Mouse (Mus musculus): ENCODE results near the gene Arhgap31. TPM values are rescaled to one million over a fixed set of nuclear protein-coding genes. Genes with fewer than 3 reads are reported as not detected.

Gene Arhgap31
- polyA plus RNA-seq, 1 experiment from 2014 or later: 6.3 TPM

- no peak overlapping the region for H3K27ac ChIP-seq (replicated peaks; ENCODE audit: low read depth, low read length)
- H3K4me1 ChIP-seq (ENCODE audit: control insufficient read depth, insufficient read depth, low read length): no peaks in the 10 kb centered on the region
- ATAC-seq (ENCODE audit: low FRiP score, low TSS enrichment) (no peak), DNase-seq (no peak)
- no peaks in the 10 kb centered on the region for H3K9me3 ChIP-seq (ENCODE audit: control insufficient read depth, low read length)
- no peak overlapping the region for H3K4me3 ChIP-seq (replicated peaks; ENCODE audit: low read depth, low read length)
- H3K36me3 ChIP-seq (ENCODE audit: control insufficient read depth, insufficient read depth, low read length): no peaks in the 10 kb centered on the region
- no peak overlapping the region for H3K4me2 ChIP-seq (ENCODE audit: low read length)
- 86% methylated on average over 4 of the region's 4 CpGs for WGBS
- H3K9ac ChIP-seq (replicated peaks; ENCODE audit: low read length): no peak overlapping the region
- H3K27me3 ChIP-seq (ENCODE audit: control insufficient read depth, insufficient read depth, low read length): no peaks in the 10 kb centered on the region
These were observed 58.8 kb downstream of the Arhgap31 start for GRCm38 (mm10) chr16:38654308-38654707.

DNA sequence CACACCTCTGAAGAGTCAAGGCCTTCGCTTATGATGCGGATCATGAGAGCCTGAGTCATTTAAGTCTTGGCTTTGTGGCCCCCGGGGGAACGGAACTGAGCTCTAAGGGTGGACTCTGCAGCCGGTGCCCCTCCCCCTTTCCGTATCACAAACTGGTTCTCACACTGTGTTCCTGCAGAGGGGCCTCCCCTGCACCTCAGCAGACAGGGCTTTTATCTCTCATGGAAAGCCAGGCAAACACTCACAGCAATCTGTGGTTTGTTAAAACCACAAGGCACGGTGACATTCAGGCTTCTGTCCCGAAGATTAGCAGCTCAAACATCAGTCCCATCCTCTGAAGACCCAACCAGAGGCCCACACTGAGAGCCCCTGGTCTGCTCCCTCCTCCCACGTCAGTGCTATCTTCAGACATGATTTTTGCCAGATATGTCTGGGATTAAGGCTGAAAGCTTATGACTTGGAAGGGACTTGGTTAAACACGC, 59.6 kb downstream of the Arhgap31 start:
- no peak overlapping the region for H3K9ac ChIP-seq (replicated peaks; ENCODE audit: low read length)

GRCm38 (mm10) chr16:38652653-38653052, 60.4 kb downstream of the Arhgap31 start:
- Histone ChIP-seq H3K9me3 (ENCODE audit: control insufficient read depth, low read length) (no peaks in the 10 kb centered on the region), H3K4me1 (ENCODE audit: control insufficient read depth, insufficient read depth, low read length) (no peaks in the 10 kb centered on the region), H3K4me2 (ENCODE audit: low read length) (no peak overlapping the region), H3K27me3 (ENCODE audit: control insufficient read depth, insufficient read depth, low read length) (no peaks in the 10 kb centered on the region), H3K9ac (replicated peaks; ENCODE audit: low read length) (no peak overlapping the region), H3K27ac (replicated peaks; ENCODE audit: low read depth, low read length) (no peak overlapping the region), H3K4me3 (replicated peaks; ENCODE audit: low read depth, low read length) (no peak overlapping the region), H3K36me3 (ENCODE audit: control insufficient read depth, insufficient read depth, low read length) (no peaks in the 10 kb centered on the region)
- ATAC-seq (ENCODE audit: low FRiP score, low TSS enrichment): no peak
- no peak for DNase-seq
- 80% methylated on average over 5 of the region's 5 CpGs for WGBS

More for the DNA sequence above, 59.6 kb downstream of the Arhgap31 start:
- H3K4me2 ChIP-seq (ENCODE audit: low read length): no peak overlapping the region
- WGBS: 49% methylated on average over 10 of the region's 10 CpGs
- no peaks in the 10 kb centered on the region for H3K4me1 ChIP-seq (ENCODE audit: control insufficient read depth, insufficient read depth, low read length)
- H3K9me3 ChIP-seq (ENCODE audit: control insufficient read depth, low read length): no peaks in the 10 kb centered on the region
- H3K4me3 ChIP-seq (replicated peaks; ENCODE audit: low read depth, low read length): no peak overlapping the region
- DNase-seq (no peak), ATAC-seq (ENCODE audit: low FRiP score, low TSS enrichment) (no peak)
- no peaks in the 10 kb centered on the region for H3K36me3 ChIP-seq (ENCODE audit: control insufficient read depth, insufficient read depth, low read length)
- H3K27ac ChIP-seq (replicated peaks; ENCODE audit: low read depth, low read length): 0 out of 2 replicates have a peak overlapping the region, but pooled peaks have one; percentile 32
- H3K27me3 ChIP-seq (ENCODE audit: control insufficient read depth, insufficient read depth, low read length): no peaks in the 10 kb centered on the region

- no peak for ATAC-seq (ENCODE audit: low FRiP score, low TSS enrichment)
- no peak overlapping the region for H3K4me2 ChIP-seq (ENCODE audit: low read length)
- no peak overlapping the region for H3K4me3 ChIP-seq (replicated peaks; ENCODE audit: low read depth, low read length)
- no peaks in the 10 kb centered on the region for H3K27me3 ChIP-seq (ENCODE audit: control insufficient read depth, insufficient read depth, low read length)
- no peak for DNase-seq
- no peaks in the 10 kb centered on the region for H3K36me3 ChIP-seq (ENCODE audit: control insufficient read depth, insufficient read depth, low read length)
- no peak overlapping the region for H3K27ac ChIP-seq (replicated peaks; ENCODE audit: low read depth, low read length)
- H3K4me1 ChIP-seq (ENCODE audit: control insufficient read depth, insufficient read depth, low read length): no peaks in the 10 kb centered on the region
- H3K9ac ChIP-seq (replicated peaks; ENCODE audit: low read length): no peak overlapping the region
- 94% methylated on average over 10 of the region's 10 CpGs for WGBS
- H3K9me3 ChIP-seq (ENCODE audit: control insufficient read depth, low read length): no peaks in the 10 kb centered on the region
These were observed 61.3 kb downstream of the Arhgap31 start for GRCm38 (mm10) chr16:38651721-38652231.

DNA sequence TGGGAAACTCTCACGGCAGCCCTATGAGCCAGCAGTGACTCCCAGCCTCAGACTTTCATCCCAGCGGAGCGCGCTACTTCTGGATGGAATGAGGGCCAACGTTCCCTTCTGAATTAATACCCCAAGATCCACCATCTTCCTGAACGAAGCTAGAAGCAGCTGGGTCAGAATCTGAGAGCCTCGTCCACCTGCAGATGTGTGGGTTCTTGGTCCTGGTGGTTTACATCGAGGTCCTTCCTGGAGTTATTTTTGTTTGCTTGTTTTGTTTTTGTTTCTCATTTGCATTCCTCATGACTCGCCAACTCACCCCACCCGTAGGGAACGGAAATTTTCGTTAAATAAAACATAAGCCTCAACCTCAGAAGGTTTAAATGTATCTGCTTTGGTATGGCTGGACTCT, 61.8 kb downstream of the Arhgap31 start:
- no peak for DNase-seq
- no peak overlapping the region for H3K4me3 ChIP-seq (replicated peaks; ENCODE audit: low read depth, low read length)
- no peak overlapping the region for H3K9ac ChIP-seq (replicated peaks; ENCODE audit: low read length)
- H3K36me3 ChIP-seq (ENCODE audit: control insufficient read depth, insufficient read depth, low read length): no peaks in the 10 kb centered on the region
- no peak overlapping the region for H3K4me2 ChIP-seq (ENCODE audit: low read length)
- H3K4me1 ChIP-seq (ENCODE audit: control insufficient read depth, insufficient read depth, low read length): no peaks in the 10 kb centered on the region
- H3K27ac ChIP-seq (replicated peaks; ENCODE audit: low read depth, low read length): no peak overlapping the region
- H3K9me3 ChIP-seq (ENCODE audit: control insufficient read depth, low read length): no peaks in the 10 kb centered on the region
- 89% methylated on average over 12 of the region's 12 CpGs for WGBS
- no peak for ATAC-seq (ENCODE audit: low FRiP score, low TSS enrichment)
- H3K27me3 ChIP-seq (ENCODE audit: control insufficient read depth, insufficient read depth, low read length): no peaks in the 10 kb centered on the region

DNA sequence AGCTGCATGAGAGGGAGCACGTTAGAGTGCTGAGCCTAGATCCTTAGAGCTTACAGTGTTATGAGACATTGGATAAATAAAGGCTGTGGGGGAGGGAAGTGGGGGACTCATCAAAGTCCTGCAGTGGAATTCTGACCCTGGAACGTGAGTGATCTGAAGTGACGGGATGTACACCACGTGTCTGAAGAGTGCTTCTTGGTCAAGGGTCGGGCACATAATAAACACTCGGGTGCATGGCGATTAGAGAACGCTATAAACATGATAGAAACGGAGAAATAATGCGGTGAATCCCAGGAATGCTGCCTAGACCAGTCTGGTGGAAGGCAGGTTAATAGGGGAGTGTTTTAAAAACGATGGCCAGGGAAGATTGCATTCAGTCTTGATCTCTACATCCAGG, 63.6 kb downstream of the Arhgap31 start:
- WGBS: 83% methylated on average over 11 of the region's 11 CpGs
- Histone ChIP-seq H3K9me3 (ENCODE audit: control insufficient read depth, low read length) (no peaks in the 10 kb centered on the region), H3K9ac (replicated peaks; ENCODE audit: low read length) (no peak overlapping the region), H3K36me3 (ENCODE audit: control insufficient read depth, insufficient read depth, low read length) (no peaks in the 10 kb centered on the region), H3K27me3 (ENCODE audit: control insufficient read depth, insufficient read depth, low read length) (no peaks in the 10 kb centered on the region), H3K4me1 (ENCODE audit: control insufficient read depth, insufficient read depth, low read length) (no peaks in the 10 kb centered on the region), H3K4me2 (ENCODE audit: low read length) (no peak overlapping the region), H3K4me3 (replicated peaks; ENCODE audit: low read depth, low read length) (no peak overlapping the region), H3K27ac (replicated peaks; ENCODE audit: low read depth, low read length) (no peak overlapping the region)
- DNase-seq (no peak), ATAC-seq (ENCODE audit: low FRiP score, low TSS enrichment) (no peak)

- H3K9ac ChIP-seq (replicated peaks; ENCODE audit: low read length): no peak overlapping the region
- H3K4me2 ChIP-seq (ENCODE audit: low read length): no peak overlapping the region
- no peaks in the 10 kb centered on the region for H3K9me3 ChIP-seq (ENCODE audit: control insufficient read depth, low read length)
- H3K4me1 ChIP-seq (ENCODE audit: control insufficient read depth, insufficient read depth, low read length): no peaks in the 10 kb centered on the region
- H3K4me3 ChIP-seq (replicated peaks; ENCODE audit: low read depth, low read length): no peak overlapping the region
- no peaks in the 10 kb centered on the region for H3K36me3 ChIP-seq (ENCODE audit: control insufficient read depth, insufficient read depth, low read length)
- no peaks in the 10 kb centered on the region for H3K27me3 ChIP-seq (ENCODE audit: control insufficient read depth, insufficient read depth, low read length)
- 92% methylated on average over 9 of the region's 9 CpGs for WGBS
- DNase-seq (no peak), ATAC-seq (ENCODE audit: low FRiP score, low TSS enrichment) (no peak)
- H3K27ac ChIP-seq (replicated peaks; ENCODE audit: low read depth, low read length): no peak overlapping the region
These were observed 64.2 kb downstream of the Arhgap31 start for GRCm38 (mm10) chr16:38648783-38649430.

- WGBS: 93% methylated on average over 5 of the region's 5 CpGs
- Histone ChIP-seq H3K36me3 (ENCODE audit: control insufficient read depth, insufficient read depth, low read length) (no peaks in the 10 kb centered on the region), H3K9ac (replicated peaks; ENCODE audit: low read length) (no peak overlapping the region), H3K4me3 (replicated peaks; ENCODE audit: low read depth, low read length) (no peak overlapping the region), H3K4me2 (ENCODE audit: low read length) (no peak overlapping the region), H3K4me1 (ENCODE audit: control insufficient read depth, insufficient read depth, low read length) (no peaks in the 10 kb centered on the region), H3K9me3 (ENCODE audit: control insufficient read depth, low read length) (no peaks in the 10 kb centered on the region), H3K27ac (replicated peaks; ENCODE audit: low read depth, low read length) (no peak overlapping the region), H3K27me3 (ENCODE audit: control insufficient read depth, insufficient read depth, low read length) (no peaks in the 10 kb centered on the region)
- ATAC-seq (ENCODE audit: low FRiP score, low TSS enrichment) (no peak), DNase-seq (no peak)
These were observed 64.9 kb downstream of the Arhgap31 start for GRCm38 (mm10) chr16:38648155-38648554.

DNA sequence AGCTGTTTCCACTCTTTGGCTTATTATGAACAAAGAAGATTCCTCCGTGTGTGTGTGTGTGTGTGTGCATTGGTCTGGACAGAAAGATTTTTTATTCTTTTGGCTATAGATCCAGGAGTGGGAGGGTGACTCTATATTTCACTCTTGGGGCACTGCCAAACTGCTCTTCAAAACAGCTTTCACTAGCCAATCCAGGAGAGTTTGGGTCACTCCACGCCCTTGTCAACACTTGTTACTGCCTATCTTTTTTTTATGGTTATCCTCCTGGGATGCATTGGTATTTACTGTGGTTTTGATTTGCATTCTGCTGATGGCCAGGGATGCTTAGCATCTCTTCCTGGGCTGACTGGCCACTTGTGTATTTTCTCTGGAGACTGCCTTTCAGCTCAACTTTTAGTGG, 68.6 kb downstream of the Arhgap31 start:
- Histone ChIP-seq H3K27me3 (ENCODE audit: control insufficient read depth, insufficient read depth, low read length) (no peaks in the 10 kb centered on the region), H3K4me1 (ENCODE audit: control insufficient read depth, insufficient read depth, low read length) (no peaks in the 10 kb centered on the region), H3K9ac (replicated peaks; ENCODE audit: low read length) (no peak overlapping the region), H3K4me3 (replicated peaks; ENCODE audit: low read depth, low read length) (no peak overlapping the region), H3K9me3 (ENCODE audit: control insufficient read depth, low read length) (no peaks in the 10 kb centered on the region), H3K27ac (replicated peaks; ENCODE audit: low read depth, low read length) (no peak overlapping the region), H3K36me3 (ENCODE audit: control insufficient read depth, insufficient read depth, low read length) (no peaks in the 10 kb centered on the region), H3K4me2 (ENCODE audit: low read length) (no peak overlapping the region)
- 81% methylated on average over 2 of the region's 2 CpGs for WGBS
- ATAC-seq (ENCODE audit: low FRiP score, low TSS enrichment): no peak
- no peak for DNase-seq

Data from midbrain, embryonic 14.5 days (tissue).